Mouse (Mus musculus) testis, postnatal 14 days (tissue): Measurements from ENCODE around the gene Agpat2.

Source experiments
- DNase-seq: peaks from one replicate; pipeline ENCODE4 v3.0.0; 2021; ENCODE audit warnings: low spot score

Agpat2 gene

GRCm38 (mm10) chr2:26595725-26596435 lies 8.3 kb downstream of the Agpat2 start:
- DNase-seq = no peak

- DNase-seq = no peak
Observed at GRCm38 (mm10) chr2:26594934-26595724, 9.1 kb downstream of the Agpat2 start.

GRCm38 (mm10) chr2:26594461-26594933 lies 9.7 kb downstream of the Agpat2 start:
- no peak for DNase-seq

GRCm38 (mm10) chr2:26594022-26594346 lies 10.2 kb downstream of the Agpat2 start:
- DNase-seq = no peak

- no peak for DNase-seq
Observed at GRCm38 (mm10) chr2:26593211-26594021, 10.8 kb downstream of the Agpat2 start.

- no peak for DNase-seq
Observed at GRCm38 (mm10) chr2:26591416-26591815, 12.8 kb downstream of the Agpat2 start.

- no peak for DNase-seq
Observed at GRCm38 (mm10) chr2:26590962-26591361, 13.3 kb downstream of the Agpat2 start.

GRCm38 (mm10) chr2:26590282-26590681 lies 13.9 kb downstream of the Agpat2 start:
- DNase-seq = no peak

- DNase-seq = no peak
Observed at GRCm38 (mm10) chr2:26589284-26589683, 14.9 kb downstream of the Agpat2 start.

GRCm38 (mm10) chr2:26588573-26588972 lies 15.6 kb downstream of the Agpat2 start:
- no peak for DNase-seq

- DNase-seq = no peak
Observed at GRCm38 (mm10) chr2:26587044-26587405, 17.2 kb downstream of the Agpat2 start.

- peak; percentile 74 for DNase-seq
Observed at GRCm38 (mm10) chr2:26586294-26587043, 17.7 kb downstream of the Agpat2 start, which contains the start of gene Gm20532. Gene Gm20532 (plus strand): TSS chr2:26586639.

- no peak for DNase-seq
Observed at GRCm38 (mm10) chr2:26585713-26586112, 18.5 kb downstream of the Agpat2 start.

- DNase-seq = no peak
Observed at GRCm38 (mm10) chr2:26583640-26584039, 20.6 kb downstream of the Agpat2 start.

GRCm38 (mm10) chr2:26582741-26583140 lies 21.5 kb downstream of the Agpat2 start:
- DNase-seq = no peak

GRCm38 (mm10) chr2:26582203-26582602 lies 22.0 kb downstream of the Agpat2 start:
- DNase-seq = no peak

- DNase-seq = no peak
Observed at GRCm38 (mm10) chr2:26580751-26581150, 23.5 kb downstream of the Agpat2 start.

GRCm38 (mm10) chr2:26579714-26580113 lies 24.5 kb downstream of the Agpat2 start, which contains the start of gene Egfl7:
Gene Egfl7 (plus strand): TSS chr2:26580014.
- no peak for DNase-seq

- DNase-seq = no peak
Observed at GRCm38 (mm10) chr2:26578369-26578768, 25.8 kb downstream of the Agpat2 start.

- DNase-seq = no peak
Observed at GRCm38 (mm10) chr2:26576462-26576861, 27.8 kb downstream of the Agpat2 start.

- DNase-seq = no peak
Observed at GRCm38 (mm10) chr2:26575865-26576264, 28.4 kb downstream of the Agpat2 start.

- no peak for DNase-seq
Observed at GRCm38 (mm10) chr2:26575378-26575777, 28.8 kb downstream of the Agpat2 start.
